Mouse (Mus musculus): ENCODE results near the gene Osbpl6. TPM values are rescaled to one million over a fixed set of nuclear protein-coding genes. Genes with fewer than 3 reads are reported as not detected.
A peak's percentile ranks its signal among the peaks of the same experiment; 100 is the strongest.

Gene Osbpl6
- total RNA-seq (2014; rRNA removed): 23.8 and 37.8 TPM in 2 replicates
- 28.6 and 30.9 TPM in 2 replicates for polyA plus RNA-seq (2015; fragmentation: Nextera tagmentation; extraction: Ambion mirVana)

DNA sequence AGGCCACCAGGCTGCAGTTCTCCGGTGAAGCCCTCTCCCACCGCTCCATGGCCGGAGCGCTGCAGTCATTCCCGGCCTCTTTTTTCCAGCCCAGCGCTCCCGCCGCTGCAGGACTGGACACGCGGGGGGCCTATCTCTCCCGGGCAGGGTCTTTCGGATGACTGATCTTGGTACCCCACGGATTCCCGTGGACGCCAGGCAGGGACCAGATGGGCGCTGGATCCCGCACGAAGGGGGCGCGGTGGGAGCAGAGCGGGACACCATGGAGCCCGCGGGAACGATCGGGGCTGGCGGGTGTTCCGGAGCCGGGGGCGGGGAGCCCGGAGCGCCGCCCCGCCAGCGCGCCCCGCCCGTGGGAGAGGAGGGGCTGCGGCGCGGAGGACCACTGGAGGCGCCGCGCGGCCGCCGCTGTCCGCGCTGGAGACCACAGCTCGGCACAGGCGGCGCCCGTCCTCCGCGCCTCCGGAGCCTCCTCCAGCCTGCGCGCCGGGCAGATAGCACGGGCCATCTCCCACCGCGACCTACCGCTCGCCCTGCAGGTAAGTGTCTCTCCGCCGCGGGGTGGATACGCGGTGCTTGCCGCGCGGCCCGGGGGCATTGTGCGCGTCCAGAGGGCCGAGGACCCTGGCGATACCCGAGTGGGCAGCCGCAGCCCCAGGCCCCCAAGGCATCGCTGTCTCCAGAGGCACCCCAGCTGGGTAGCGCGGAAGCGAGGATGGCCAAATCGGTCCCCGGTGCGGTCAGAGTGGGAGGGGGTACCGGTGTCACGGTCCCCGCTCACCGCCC lies at the start of gene Osbpl6:
Gene Osbpl6, plus strand, starts transcription at position 358 of the 786 bp plus-strand sequence.
- 2% methylated on average over 61 of the region's 89 CpGs for WGBS

DNA sequence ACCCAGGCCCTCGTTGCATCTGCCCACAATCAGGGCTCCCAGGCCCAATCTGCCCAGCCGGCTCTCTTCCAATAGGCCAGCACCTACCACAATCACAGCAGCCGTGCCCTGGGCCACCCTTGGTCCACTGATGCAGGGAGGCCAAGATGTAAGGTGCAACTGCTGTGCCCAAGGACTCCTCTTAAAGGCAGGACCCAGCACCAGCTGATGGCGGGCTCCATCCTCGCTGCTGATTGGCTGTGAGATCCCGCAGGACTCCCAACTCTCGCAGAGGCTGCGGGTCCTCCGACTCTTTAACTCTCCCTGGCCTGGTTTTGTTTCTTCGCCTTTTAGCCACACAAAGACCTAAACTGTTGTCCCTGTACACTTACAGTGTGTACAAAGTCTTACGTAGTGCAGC lies 46.1 kb upstream of the Osbpl6 start, which contains the start of gene Cyct:
Gene Cyct, minus strand, starts transcription at position 225 of the 400 bp plus-strand sequence.
- H3K27ac ChIP-seq: no peak within 1 kb of the TSS
- whole genome bisulfite sequencing: 90% methylated on average over 11 of the region's 11 CpGs
- H3K4me3 ChIP-seq (ENCODE audit: low read length): no peak within 1 kb of the TSS
- no peaks in the 10 kb centered on the region for H3K9me3 ChIP-seq (ENCODE audit: low read length)
- DNase-seq (ENCODE audit: low spot score) (no peak), ATAC-seq (no peak)
- H3K36me3 ChIP-seq (ENCODE audit: insufficient read depth, low read length): no peaks in the 10 kb centered on the region
- no peak for TF ChIP-seq CTCF (IDR thresholded peaks at IDR 0.05; ENCODE audit: low read depth)
- H3K27me3 ChIP-seq (ENCODE audit: insufficient read depth, low read length): no peaks in the 10 kb centered on the region
- no peaks in the 10 kb centered on the region for H3K4me1 ChIP-seq (ENCODE audit: insufficient read depth, low read length)
- H3K4me2 ChIP-seq (ENCODE audit: low read depth, low read length): no peak within 1 kb of the TSS
- no peak within 1 kb of the TSS for H3K9ac ChIP-seq (replicated peaks; ENCODE audit: low read length)

More for the DNA sequence above, at the start of gene Osbpl6:
- H3K4me2 ChIP-seq (ENCODE audit: low read depth, low read length): peak within 1 kb of the TSS; percentile 92
- H3K4me3 ChIP-seq (ENCODE audit: low read length): peak within 1 kb of the TSS; percentile 84
- no peaks in the 10 kb centered on the region for H3K9me3 ChIP-seq (ENCODE audit: low read length)
- TF ChIP-seq CTCF (IDR thresholded peaks at IDR 0.05; ENCODE audit: low read depth): peak; percentile 44
- peak within 1 kb of the TSS; percentile 90 for H3K9ac ChIP-seq (replicated peaks; ENCODE audit: low read length)
- H3K36me3 ChIP-seq (ENCODE audit: insufficient read depth, low read length): no peaks in the 10 kb centered on the region
- peak; percentile 95 for ATAC-seq
- H3K27me3 ChIP-seq (ENCODE audit: insufficient read depth, low read length): no peaks in the 10 kb centered on the region; the same call in 1 of the 2 replicates
- peaks cover 7% of the 10 kb centered on the region; the same call in 1 of the 2 replicates for H3K4me1 ChIP-seq (ENCODE audit: insufficient read depth, low read length)
- DNase-seq (ENCODE audit: low spot score): peak; percentile 92
- peak within 1 kb of the TSS; percentile 91 for H3K27ac ChIP-seq

DNA sequence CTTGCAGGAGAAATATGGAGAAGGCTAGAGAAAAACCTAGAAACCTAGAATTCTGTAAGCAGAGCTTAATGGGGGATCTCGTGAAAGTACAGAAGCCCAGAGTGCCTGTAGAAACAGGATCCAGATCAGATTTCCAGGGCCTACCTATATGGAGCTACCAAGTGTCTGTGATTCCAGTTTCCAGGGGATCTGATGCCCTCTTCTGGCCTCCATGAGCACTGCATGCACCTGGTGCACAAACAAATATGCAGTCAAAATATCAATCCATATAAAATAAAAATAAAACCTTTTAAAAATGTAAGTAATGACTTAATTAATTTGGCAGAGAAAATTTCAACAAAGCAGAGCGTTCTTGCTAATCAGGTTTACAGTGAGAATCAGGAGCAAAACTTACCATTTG lies 44.2 kb upstream of the Osbpl6 start:
- no peak overlapping the region for H3K4me2 ChIP-seq (ENCODE audit: low read depth, low read length)
- no peaks in the 10 kb centered on the region for H3K27me3 ChIP-seq (ENCODE audit: insufficient read depth, low read length)
- no peaks in the 10 kb centered on the region for H3K4me1 ChIP-seq (ENCODE audit: insufficient read depth, low read length)
- ATAC-seq: no peak
- no peaks in the 10 kb centered on the region for H3K9me3 ChIP-seq (ENCODE audit: low read length)
- peak; percentile 75 for TF ChIP-seq CTCF (IDR thresholded peaks at IDR 0.05; ENCODE audit: low read depth)
- no peak overlapping the region for H3K9ac ChIP-seq (replicated peaks; ENCODE audit: low read length)
- DNase-seq (ENCODE audit: low spot score): peak; percentile 64
- 55% methylated on average over 2 of the region's 2 CpGs for WGBS
- no peaks in the 10 kb centered on the region for H3K36me3 ChIP-seq (ENCODE audit: insufficient read depth, low read length)
- H3K27ac ChIP-seq: no peak overlapping the region
- no peak overlapping the region for H3K4me3 ChIP-seq (ENCODE audit: low read length)

DNA sequence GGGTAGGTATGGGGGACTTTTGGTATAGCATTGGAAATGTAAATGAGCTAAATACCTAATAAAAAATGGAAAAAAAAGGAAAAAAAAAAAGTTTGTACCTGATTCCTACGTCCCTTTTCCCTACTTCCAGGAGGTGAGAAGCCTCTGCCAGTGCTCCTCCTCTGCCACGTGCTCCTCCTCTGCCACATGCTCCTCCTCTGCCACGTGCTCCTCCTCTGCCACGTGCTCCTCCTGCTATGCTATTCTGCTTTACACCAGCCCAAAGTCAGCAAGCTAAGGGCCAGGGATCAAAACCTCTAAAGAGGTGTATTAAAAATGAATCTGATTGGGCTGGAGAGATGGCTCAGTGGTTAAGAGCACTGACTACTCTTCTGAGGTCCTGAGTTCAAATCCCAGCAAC lies 40.5 kb upstream of the Osbpl6 start:
- Histone ChIP-seq H3K9me3 (ENCODE audit: low read length) (no peaks in the 10 kb centered on the region), H3K27ac (no peak overlapping the region), H3K36me3 (ENCODE audit: insufficient read depth, low read length) (no peaks in the 10 kb centered on the region), H3K4me1 (ENCODE audit: insufficient read depth, low read length) (peaks cover 4% of the 10 kb centered on the region; the same call in 1 of the 2 replicates), H3K4me2 (ENCODE audit: low read depth, low read length) (no peak overlapping the region), H3K4me3 (ENCODE audit: low read length) (no peak overlapping the region), H3K27me3 (ENCODE audit: insufficient read depth, low read length) (no peaks in the 10 kb centered on the region), H3K9ac (replicated peaks; ENCODE audit: low read length) (no peak overlapping the region)
- TF ChIP-seq CTCF (IDR thresholded peaks at IDR 0.05; ENCODE audit: low read depth): no peak
- WGBS: 71% methylated on average over 4 of the region's 4 CpGs
- DNase-seq (ENCODE audit: low spot score) (no peak), ATAC-seq (no peak)

DNA sequence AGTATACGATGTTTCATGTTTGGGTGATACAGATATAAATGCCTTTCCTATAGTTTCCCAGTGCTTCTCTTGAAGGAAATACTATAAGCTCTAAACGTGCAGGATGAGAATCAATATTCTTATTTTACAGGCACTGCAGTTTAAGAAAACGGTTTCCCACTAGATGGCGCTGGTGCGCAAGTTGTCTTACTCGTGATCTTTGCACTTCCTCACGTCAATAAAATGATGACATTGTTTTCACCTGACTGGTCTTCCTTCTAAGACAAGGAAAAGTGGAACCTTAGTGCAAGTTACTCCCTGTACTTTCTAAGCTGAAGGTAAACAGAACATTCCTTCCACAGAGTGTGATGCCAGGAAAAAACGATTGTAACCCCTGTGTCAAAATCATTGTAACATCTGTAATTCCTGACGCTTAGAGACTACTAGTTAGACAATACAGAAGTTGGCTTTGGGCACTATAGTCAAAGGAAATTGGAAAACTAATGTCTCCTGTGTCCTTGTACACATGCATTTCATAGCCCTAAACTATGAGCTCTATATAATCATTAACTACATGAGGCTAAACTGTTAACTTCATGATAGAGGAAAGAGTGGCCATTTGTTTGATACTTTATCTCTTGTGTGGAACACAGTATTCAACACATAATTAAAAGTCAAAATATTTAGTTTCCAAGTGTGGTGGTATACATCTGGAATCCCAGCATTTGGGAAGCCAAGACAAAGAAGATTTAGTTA lies 39.0 kb upstream of the Osbpl6 start:
- H3K4me3 ChIP-seq (ENCODE audit: low read length): no peak overlapping the region
- peaks cover 7% of the 10 kb centered on the region; the same call in 1 of the 2 replicates for H3K4me1 ChIP-seq (ENCODE audit: insufficient read depth, low read length)
- no peak overlapping the region for H3K4me2 ChIP-seq (ENCODE audit: low read depth, low read length)
- ATAC-seq (no peak), DNase-seq (ENCODE audit: low spot score) (peak; percentile 95)
- no peaks in the 10 kb centered on the region for H3K27me3 ChIP-seq (ENCODE audit: insufficient read depth, low read length)
- 17% methylated on average over 9 of the region's 9 CpGs for WGBS
- H3K9ac ChIP-seq (replicated peaks; ENCODE audit: low read length): no peak overlapping the region
- no peak overlapping the region for H3K27ac ChIP-seq
- H3K9me3 ChIP-seq (ENCODE audit: low read length): no peaks in the 10 kb centered on the region
- no peaks in the 10 kb centered on the region for H3K36me3 ChIP-seq (ENCODE audit: insufficient read depth, low read length)
- peak; percentile 87 for TF ChIP-seq CTCF (IDR thresholded peaks at IDR 0.05; ENCODE audit: low read depth)

DNA sequence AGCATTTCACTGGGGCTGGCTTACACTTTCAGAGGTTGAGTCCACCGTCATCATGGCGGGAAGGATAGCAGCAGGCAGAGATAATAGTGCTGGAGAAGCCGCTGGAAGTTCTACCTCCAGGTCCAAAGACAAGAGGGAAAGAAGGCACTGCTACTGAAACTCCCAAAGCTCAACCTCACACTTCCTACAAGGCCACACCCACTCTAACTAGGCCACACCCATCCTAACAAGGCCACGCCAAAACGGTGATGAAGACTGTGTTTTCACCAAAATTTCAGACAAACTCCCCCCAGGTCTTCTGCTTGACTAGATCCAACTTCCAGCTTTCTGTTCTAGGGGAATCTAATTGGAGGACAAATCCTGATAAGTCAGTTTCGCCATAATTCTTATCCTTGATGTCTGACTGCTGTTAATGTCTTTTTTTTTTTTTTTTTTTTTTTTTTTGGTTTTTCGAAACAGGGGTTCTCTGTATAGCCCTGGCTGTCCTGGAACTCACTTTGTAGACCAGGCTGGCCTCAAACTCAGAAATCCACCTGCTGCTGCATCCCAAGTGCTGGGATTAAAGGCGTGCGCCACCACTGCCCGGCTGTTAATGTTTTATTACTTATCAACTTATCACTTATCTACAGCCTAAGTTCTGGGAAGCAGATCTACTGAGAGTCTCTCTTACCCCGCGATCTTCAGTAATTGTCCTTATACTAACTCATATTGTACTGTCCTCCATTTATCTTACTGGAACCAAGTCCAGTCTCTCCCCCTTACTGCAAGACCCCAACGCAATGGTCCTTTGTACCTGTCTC lies 37.2 kb upstream of the Osbpl6 start:
- Histone ChIP-seq H3K4me1 (ENCODE audit: insufficient read depth, low read length) (peaks cover 7% of the 10 kb centered on the region; the same call in 1 of the 2 replicates), H3K27me3 (ENCODE audit: insufficient read depth, low read length) (no peaks in the 10 kb centered on the region), H3K4me2 (ENCODE audit: low read depth, low read length) (no peak overlapping the region), H3K27ac (no peak overlapping the region), H3K9me3 (ENCODE audit: low read length) (no peaks in the 10 kb centered on the region), H3K36me3 (ENCODE audit: insufficient read depth, low read length) (peaks cover 5% of the 10 kb centered on the region), H3K4me3 (ENCODE audit: low read length) (no peak overlapping the region), H3K9ac (replicated peaks; ENCODE audit: low read length) (no peak overlapping the region)
- DNase-seq (ENCODE audit: low spot score): no peak
- WGBS: 75% methylated on average over 12 of the region's 13 CpGs
- no peak for TF ChIP-seq CTCF (IDR thresholded peaks at IDR 0.05; ENCODE audit: low read depth)
- no peak for ATAC-seq
